Mouse (Mus musculus) G1E (cell line): ENCODE measurements around the gene Lrrn4cl. TPM values are rescaled to one million over a fixed set of nuclear protein-coding genes. Genes with fewer than 3 reads are reported as not detected.
"Not testable (repeated sequence)": the region's sequence is repeated elsewhere in the genome, so short reads cannot be mapped to it uniquely, and the experiment has no call there.

Experiments
- ATAC-seq: 2 replicates; pipeline ENCODE4 v1.8.0; 2016; ENCODE audit warnings: mild to moderate bottlenecking; ENCODE audit not compliant: insufficient number of reproducible peaks, poor library complexity, low FRiP score, severe bottlenecking; ENCODE audit errors: extremely low read depth
- DNase-seq: peaks from one replicate; pipeline ENCODE4 v3.0.0; 2012; ENCODE audit warnings: low spot score
- H3K27me3 ChIP-seq: 2 replicates; pipeline ENCODE4 v1.6.1; 2012; ENCODE audit warnings: mild to moderate bottlenecking, low read length, inconsistent platforms; ENCODE audit not compliant: insufficient read depth
- H3K36me3 ChIP-seq: replicated peaks from 2 replicates; pipeline ENCODE3; 2012; ENCODE audit warnings: mild to moderate bottlenecking, inconsistent platforms
- H3K4me1 ChIP-seq: 2 replicates; pipeline ENCODE4 v1.6.1; 2012; ENCODE audit warnings: low read depth, low read length, inconsistent platforms, mixed read lengths; ENCODE audit not compliant: insufficient read depth
- H3K4me3 ChIP-seq: 2 replicates; pipeline ENCODE4 v1.5.1; 2012; ENCODE audit warnings: low read depth, mild to moderate bottlenecking, inconsistent platforms, low read length, moderate library complexity, mixed read lengths
- H3K9me3 ChIP-seq: replicated peaks from 2 replicates; pipeline ENCODE4 v1.6.1; 2012; ENCODE audit warnings: inconsistent platforms
- CTCF ChIP-seq: IDR thresholded peaks from 2 replicates; pipeline ENCODE4 v1.5.1; 2012; ENCODE audit warnings: low read depth, low read length, inconsistent platforms, mixed read lengths
- GATA1 ChIP-seq: IDR thresholded peaks from 2 replicates; pipeline ENCODE4 v1.6.1; 2012; ENCODE audit warnings: borderline replicate concordance, low read length, inconsistent platforms, mixed read lengths
- GATA2 ChIP-seq: IDR thresholded peaks from 2 replicates; pipeline ENCODE4 v1.6.1; 2012; ENCODE audit warnings: low read depth, low read length, inconsistent platforms, borderline replicate concordance
- POLR2AphosphoS5 ChIP-seq: IDR thresholded peaks from 2 replicates; pipeline ENCODE4 v1.6.1; 2012; ENCODE audit warnings: low read depth, low read length, inconsistent platforms; ENCODE audit not compliant: insufficient replicate concordance
- TAL1 ChIP-seq: conservative IDR thresholded peaks from 2 replicates; pipeline ENCODE4 v1.6.1; 2012; ENCODE audit warnings: low read depth, low read length, inconsistent platforms, mixed read lengths
- polyA plus RNA-seq: library from polyadenylated mRNA; stranded (reverse); fragments of >175 nt; gene quantifications from 2 replicates; pipeline ENCODE4 v1.2.3, GENCODE M21; 2012
- total RNA-seq, 2 experiments: library from RNA; stranded (forward) in 1 of 2; stranded (reverse) in 1 of 2; fragments of 200-1000 nt in 1 of 2; fragments of >200 nt in 1 of 2; fragmentation: Nextera tagmentation in 1 of 2; gene quantifications; 2 replicates each; pipeline ENCODE4 v1.2.3; 2014 to 2017

Gene Lrrn4cl
- total and polyA plus RNA-seq, 3 experiments, result 0.16 TPM; not detected in 2

DNA sequence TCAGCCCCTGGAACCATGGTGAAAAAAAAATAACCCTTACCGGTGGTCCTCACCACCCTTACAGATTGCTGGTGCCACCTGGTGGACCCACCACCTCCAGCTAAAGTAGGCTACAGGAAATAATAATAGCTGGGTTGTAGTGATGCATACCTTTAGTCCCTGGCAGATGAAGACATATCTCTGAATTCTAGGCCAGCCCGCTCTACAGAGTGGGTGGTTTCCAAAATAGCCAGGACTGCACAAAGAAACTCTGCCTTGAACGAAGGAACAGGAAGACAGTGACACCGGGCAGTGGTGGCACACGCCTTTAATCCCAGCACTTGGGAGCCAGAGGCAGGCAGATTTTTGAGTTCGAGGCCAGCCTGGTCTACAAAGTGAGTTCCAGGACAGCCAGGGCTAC lies 13.7 kb downstream of the Lrrn4cl start:
- ATAC-seq (no peak), DNase-seq (no peak)
- no peaks in the 10 kb centered on the region for H3K9me3 ChIP-seq
- TF ChIP-seq POLR2AphosphoS5 (no peak), CTCF (no peak), GATA1 (no peak), GATA2 (no peak), TAL1 (no peak)
- no peaks in the 10 kb centered on the region for H3K27me3 ChIP-seq
- H3K36me3 ChIP-seq, result no peaks in the 10 kb centered on the region
- no peak overlapping the region for H3K4me3 ChIP-seq
- peaks cover 4% of the 10 kb centered on the region; the same call in 1 of the 2 replicates for H3K4me1 ChIP-seq

DNA sequence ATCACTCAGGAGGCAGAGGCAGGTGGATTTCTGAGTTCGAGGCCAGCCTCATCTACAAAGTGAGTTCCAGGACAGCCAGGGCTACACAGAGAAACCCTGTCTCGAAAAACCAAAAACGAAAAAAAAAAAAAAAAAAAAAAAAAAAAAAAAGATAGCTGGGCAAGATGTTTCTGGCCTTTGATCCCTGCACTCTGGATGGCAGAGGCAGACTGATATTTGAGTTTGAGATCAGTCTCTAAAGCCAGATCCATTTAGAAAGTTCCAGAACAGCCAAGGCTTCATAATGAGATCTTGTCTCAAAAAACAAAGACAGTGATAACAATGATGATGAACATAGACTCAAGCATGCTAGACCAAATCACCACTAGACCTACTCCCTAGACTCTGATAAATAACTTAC lies 19.8 kb downstream of the Lrrn4cl start:
- H3K4me3 ChIP-seq, H3K27me3 ChIP-seq, DNase-seq, ATAC-seq, H3K9me3 ChIP-seq: not testable (repeated sequence)
- Histone ChIP-seq H3K36me3 (peaks cover 31% of the 10 kb centered on the region), H3K4me1 (peaks cover 41% of the 10 kb centered on the region)

DNA sequence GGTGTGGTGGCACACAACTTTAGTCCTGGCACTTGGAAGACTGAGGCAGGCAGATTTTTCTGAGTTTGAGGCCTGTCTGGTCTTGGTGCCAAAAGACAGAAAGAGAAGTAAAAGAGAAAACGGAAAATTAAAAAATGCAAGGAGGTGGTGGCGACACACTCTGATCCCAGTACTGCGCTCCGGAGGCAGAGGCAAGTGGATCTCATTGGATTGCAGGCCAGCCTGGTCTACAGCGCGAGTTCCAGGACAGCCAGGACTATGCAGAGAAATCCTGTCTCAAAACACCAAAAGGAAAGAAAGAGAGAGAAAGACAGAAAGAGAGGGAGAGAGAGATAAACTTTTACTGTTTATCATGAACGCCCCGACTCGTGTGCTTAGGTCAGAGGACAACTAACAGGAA lies 20.3 kb downstream of the Lrrn4cl start:
- Histone ChIP-seq H3K27me3 (no peaks in the 10 kb centered on the region), H3K4me3 (peak overlapping the region; percentile 99), H3K36me3 (peaks cover 35% of the 10 kb centered on the region), H3K9me3 (no peaks in the 10 kb centered on the region), H3K4me1 (peaks cover 41% of the 10 kb centered on the region)
- ATAC-seq (no peak), DNase-seq (no peak)
- TF ChIP-seq GATA2 (no peak), TAL1 (no peak), POLR2AphosphoS5 (no peak), GATA1 (no peak), CTCF (no peak)

DNA sequence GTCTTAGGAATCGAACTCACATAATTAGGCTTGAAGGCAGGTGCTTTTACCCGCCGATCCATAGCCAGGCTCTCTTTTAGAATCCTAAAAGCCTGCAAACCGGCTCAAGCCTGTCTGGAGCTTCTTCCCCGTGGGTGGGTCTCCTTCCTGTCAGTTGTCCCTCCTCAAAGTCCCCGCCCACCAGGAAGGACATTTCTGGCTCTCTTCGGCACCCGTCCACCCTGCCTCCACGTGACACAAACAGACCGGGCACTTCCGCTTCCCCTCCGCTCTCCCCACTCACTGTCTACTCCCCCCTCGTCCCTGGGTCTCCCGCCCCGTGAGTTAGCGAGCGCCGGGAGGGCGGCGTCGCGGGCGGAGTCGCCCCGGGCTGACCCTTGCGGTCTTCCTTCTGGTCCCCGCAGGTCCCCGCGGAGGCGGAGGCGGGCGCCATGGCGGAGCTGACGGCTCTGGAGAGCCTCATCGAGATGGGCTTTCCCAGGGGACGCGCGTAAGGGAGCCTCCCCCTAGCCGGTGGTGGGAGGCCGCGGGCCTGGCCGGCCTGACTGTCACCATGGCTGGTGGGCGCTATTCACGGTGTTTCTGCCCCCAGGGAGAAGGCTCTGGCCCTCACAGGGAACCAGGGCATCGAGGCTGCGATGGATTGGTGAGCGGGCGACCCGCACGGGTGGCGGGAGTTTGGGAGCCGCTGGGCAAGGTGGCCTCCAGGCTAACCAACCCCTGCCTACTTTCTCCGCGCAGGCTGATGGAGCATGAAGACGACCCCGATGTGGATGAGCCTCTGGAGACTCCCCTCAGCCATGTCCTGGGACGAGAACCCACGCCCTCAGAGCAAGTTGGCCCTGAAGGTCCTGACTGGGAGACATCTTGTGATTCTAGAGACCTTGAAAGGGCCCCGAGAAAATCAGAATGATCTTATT lies 21.0 kb downstream of the Lrrn4cl start, which contains the start of gene Ubxn1:
Gene Ubxn1 (plus strand): TSS at position 230 of the 920 bp plus-strand sequence.
- Histone ChIP-seq H3K4me1 (peaks cover 41% of the 10 kb centered on the region), H3K36me3 (peaks cover 41% of the 10 kb centered on the region), H3K27me3 (no peaks in the 10 kb centered on the region), H3K9me3 (no peaks in the 10 kb centered on the region), H3K4me3 (peak within 1 kb of the TSS; percentile 99)
- DNase-seq, result peak; percentile 91
- ATAC-seq, result peak; percentile 94
- no peak for TF ChIP-seq GATA1
- no peak for TF ChIP-seq CTCF
- TF ChIP-seq GATA2, result no peak
- TF ChIP-seq TAL1, result no peak
- TF ChIP-seq POLR2AphosphoS5, result no peak

- DNase-seq (no peak), ATAC-seq (no peak)
- peak overlapping the region; percentile 99 for H3K4me3 ChIP-seq
- peaks cover 42% of the 10 kb centered on the region for H3K4me1 ChIP-seq
- H3K27me3 ChIP-seq, result no peaks in the 10 kb centered on the region
- H3K9me3 ChIP-seq, result no peaks in the 10 kb centered on the region
- TF ChIP-seq GATA2, result no peak
- TF ChIP-seq TAL1, result no peak
- no peak for TF ChIP-seq GATA1
- no peak for TF ChIP-seq CTCF
- no peak for TF ChIP-seq POLR2AphosphoS5
- peaks cover 50% of the 10 kb centered on the region for H3K36me3 ChIP-seq
Measured at GRCm38 (mm10) chr19:8872266-8872840, 21.8 kb downstream of the Lrrn4cl start.

- ATAC-seq (no peak), DNase-seq (no peak)
- Histone ChIP-seq H3K27me3 (no peaks in the 10 kb centered on the region), H3K4me3 (no peak overlapping the region), H3K9me3 (no peaks in the 10 kb centered on the region), H3K36me3 (peaks cover 71% of the 10 kb centered on the region), H3K4me1 (peaks cover 60% of the 10 kb centered on the region)
- no peak for TF ChIP-seq CTCF
- no peak for TF ChIP-seq GATA2
- TF ChIP-seq TAL1, result no peak
- no peak for TF ChIP-seq POLR2AphosphoS5
- no peak for TF ChIP-seq GATA1
Measured at GRCm38 (mm10) chr19:8875031-8875430, 24.5 kb downstream of the Lrrn4cl start.
